Mouse (Mus musculus) CH12.LX (cell line): Measurements from ENCODE around the gene Esyt2. TPM values are rescaled to one million over a fixed set of nuclear protein-coding genes. Genes with fewer than 3 reads are reported as not detected.

ENCODE experiments used
- DNase-seq: peaks from one replicate; pipeline ENCODE4 v3.0.0-alpha.2; 2013; ENCODE audit errors: extremely low read depth
- H3K27ac ChIP-seq: 2 replicates; pipeline ENCODE4 v1.5.1; 2012; ENCODE audit warnings: low read depth, mild to moderate bottlenecking, control low read depth, moderate library complexity; ENCODE audit not compliant: insufficient read depth
- H3K27me3 ChIP-seq: replicated peaks from 2 replicates; pipeline ENCODE3; 2012; ENCODE audit warnings: inconsistent platforms
- H3K36me3 ChIP-seq, 2 experiments: replicated peaks in 1 of 2; 2 replicates each; pipeline versions ENCODE3 to v1.6.1; 2012; ENCODE audit warnings: inconsistent platforms in 1 of 2, low read length in 1 of 2, mild to moderate bottlenecking in 1 of 2, mixed read lengths in 1 of 2, moderate library complexity in 1 of 2; ENCODE audit not compliant: control insufficient read depth in 1 of 2, insufficient read depth in 1 of 2
- H3K4me1 ChIP-seq, 2 experiments: 2 replicates each; pipeline ENCODE4 v1.6.1; 2012; ENCODE audit warnings: inconsistent platforms in 1 of 2, moderate library complexity in 1 of 2; ENCODE audit not compliant: insufficient read depth in 2 of 2, control insufficient read depth in 1 of 2
- H3K4me2 ChIP-seq: 2 replicates; pipeline ENCODE4 v1.6.1; 2012; ENCODE audit warnings: low read depth, mild to moderate bottlenecking, control low read depth; ENCODE audit not compliant: poor library complexity, insufficient read depth, severe bottlenecking
- H3K4me3 ChIP-seq, 3 experiments: fragments of 150-350 bp in 1 of 3; sonication (generic) in 1 of 3; replicated peaks in 1 of 3; 2 replicates each; pipeline versions ENCODE3 to v1.5.1; 2011 to 2012; ENCODE audit warnings: low read depth in 2 of 3, low read length in 2 of 3, mild to moderate bottlenecking in 2 of 3, moderate library complexity in 2 of 3, control low read depth in 1 of 3, improper control_type of control experiment in 1 of 3, inconsistent platforms in 1 of 3, mixed read lengths in 1 of 3; ENCODE audit not compliant: poor library complexity in 1 of 3
- H3K79me2 ChIP-seq: replicated peaks from 2 replicates; pipeline ENCODE4 v1.6.1; 2012; ENCODE audit warnings: mild to moderate bottlenecking, moderate library complexity; ENCODE audit not compliant: control insufficient read depth, poor library complexity, insufficient read depth, severe bottlenecking; ENCODE audit errors: extremely low read depth
- H3K9ac ChIP-seq: 2 replicates; pipeline ENCODE4 v1.6.1; 2012; ENCODE audit warnings: low read depth, mild to moderate bottlenecking, control low read depth, moderate library complexity; ENCODE audit not compliant: insufficient read depth
- H3K9me3 ChIP-seq: replicated peaks from 2 replicates; pipeline ENCODE3; 2012; ENCODE audit warnings: low read length, inconsistent platforms, mixed read lengths
- SMC3 ChIP-seq: IDR thresholded peaks from 2 replicates; pipeline ENCODE4 v1.6.1; 2011; ENCODE audit warnings: low read depth, low read length, improper control_type of control experiment
- dilution Hi-C: fragments of 300-500 bp; cut with MboI; formaldehyde crosslinking; loops from 2 replicates; pipeline ENCODE4 v1.14.3; 2020; ENCODE audit warnings: low sequenced_read_pairs; ENCODE audit not compliant: extremely low pct_unique_long_range_greater_than_20kb, extremely low pct_ligation_motif_present
- in situ Hi-C: fragments of 300-500 bp; cut with MboI; formaldehyde crosslinking; loops from 3 replicates; pipeline ENCODE4 v1.14.3; 2019; ENCODE audit warnings: low sequenced_read_pairs, low pct_ligation_motif_present, low pct_unique_long_range_greater_than_20kb, mixed read lengths
- polyA plus RNA-seq: library from polyadenylated mRNA; unstranded; fragments of >175 nt; gene quantifications from 2 replicates; pipeline ENCODE4 v1.2.1, GENCODE M21; 2012; ENCODE audit warnings: low read depth; ENCODE audit not compliant: insufficient read length
- total RNA-seq, 2 experiments: library from RNA; depleted of rRNA; stranded (reverse); fragments of 300-350 nt in 1 of 2; fragments of >200 nt in 1 of 2; gene quantifications; 2 replicates each; pipeline ENCODE4 v1.2.3; 2012 to 2014

Gene Esyt2
- total and polyA plus RNA-seq, 3 experiments: 6.9 to 12.8 (median 8.2) TPM

DNA sequence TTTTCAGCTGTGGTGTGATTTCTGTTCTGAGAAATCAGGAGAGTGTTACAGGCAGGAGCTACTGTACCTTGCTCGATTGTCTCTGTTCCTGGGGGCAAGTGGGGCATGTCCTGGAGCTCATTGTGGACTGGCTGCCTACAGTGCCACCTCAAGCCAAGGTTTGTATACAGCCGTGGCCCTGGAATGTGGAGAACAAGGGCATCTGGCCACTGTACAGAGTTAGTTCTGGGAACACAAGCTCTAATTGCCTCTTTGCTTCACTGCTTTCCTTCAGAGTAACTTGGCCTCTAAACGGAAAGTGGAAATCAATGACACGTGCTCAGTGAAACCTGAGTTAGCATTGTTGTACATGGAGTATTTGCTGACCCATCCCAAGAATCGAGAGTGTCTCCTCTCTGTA is 157.6 kb downstream of the Esyt2 start:
- peak overlapping the region; percentile 9; the same call in 1 of the 2 replicates for H3K27ac ChIP-seq
- no peak overlapping the region for H3K9ac ChIP-seq
- no peaks in the 10 kb centered on the region for H3K9me3 ChIP-seq
- DNase-seq: no peak
- H3K27me3 ChIP-seq: no peaks in the 10 kb centered on the region
- dilution Hi-C loops: no loop called here
- no peak overlapping the region for H3K4me2 ChIP-seq
- peaks cover 0 to 14% of the 10 kb centered on the region in 2 experiments; a peak in 2 of 4 replicates for H3K4me1 ChIP-seq
- TF ChIP-seq SMC3: no peak
- no peaks in the 10 kb centered on the region for H3K79me2 ChIP-seq
- H3K4me3 ChIP-seq: no peak overlapping the region
- peaks cover 49 to 90% of the 10 kb centered on the region in 2 experiments for H3K36me3 ChIP-seq
- in situ Hi-C loops: no loop called here

Other genes with a start within 250 kb of the Esyt2 start
- gene Zfp386, start 233.5 kb upstream of the Esyt2 start, total RNA-seq (2012; rRNA removed): 13.4 and 13.9 TPM in 2 replicates
- gene Zfp386, start 233.5 kb upstream of the Esyt2 start, total RNA-seq (2014; rRNA removed): 41.7 and 48.2 TPM in 2 replicates
- gene Zfp386, start 233.5 kb upstream of the Esyt2 start, polyA plus RNA-seq: 17.6 and 23.4 TPM in 2 replicates
- not detected in 2 replicates for gene Vipr2, start 203.5 kb upstream of the Esyt2 start, total RNA-seq (2012; rRNA removed)
- gene Vipr2, start 203.5 kb upstream of the Esyt2 start, total RNA-seq (2014; rRNA removed): 0.05 TPM in 1 of 2 replicates, not detected in the other
- 0.19 and 0.20 TPM in 2 replicates for gene Vipr2, start 203.5 kb upstream of the Esyt2 start, polyA plus RNA-seq
- gene Wdr60, start 18.2 kb upstream of the Esyt2 start, total RNA-seq (2012; rRNA removed): 6.7 TPM in 2 replicates
- gene Wdr60, start 18.2 kb upstream of the Esyt2 start, total RNA-seq (2014; rRNA removed): 3.6 and 3.9 TPM in 2 replicates
- 9.2 and 14.2 TPM in 2 replicates for gene Wdr60, start 18.2 kb upstream of the Esyt2 start, polyA plus RNA-seq
- not detected in 2 replicates for gene Gm11027, start 5.8 kb upstream of the Esyt2 start, total RNA-seq (2012; rRNA removed)
- gene Gm11027, start 5.8 kb upstream of the Esyt2 start, total RNA-seq (2014; rRNA removed): not detected in 2 replicates
- gene Gm11027, start 5.8 kb upstream of the Esyt2 start, polyA plus RNA-seq: not detected in 2 replicates
- gene Ncapg2, start 124.2 kb downstream of the Esyt2 start, total RNA-seq (2012; rRNA removed): 48.0 and 54.4 TPM in 2 replicates
- gene Ncapg2, start 124.2 kb downstream of the Esyt2 start, total RNA-seq (2014; rRNA removed): 66.4 and 70.0 TPM in 2 replicates
- gene Ncapg2, start 124.2 kb downstream of the Esyt2 start, polyA plus RNA-seq: 60.8 and 65.0 TPM in 2 replicates
- gene Ptprn2, start 204.5 kb downstream of the Esyt2 start, total RNA-seq (2012; rRNA removed): not detected in 2 replicates
- gene Ptprn2, start 204.5 kb downstream of the Esyt2 start, total RNA-seq (2014; rRNA removed): not detected in 2 replicates
- gene Ptprn2, start 204.5 kb downstream of the Esyt2 start, polyA plus RNA-seq: 0.10 and 0.17 TPM in 2 replicates